9 mouse cellular contexts compared by ENCODE assay signal in genomic region chr1:155217865-155218541, GRCm38 (mm10). TPM values are rescaled to one million over a fixed set of nuclear protein-coding genes. Genes with fewer than 3 reads are reported as not detected.
DNase-seq lines count a peak whose midpoint lies in the region; ATAC-seq and TF ChIP-seq lines count a peak whose summit lies in the region.
"Had no signal": no experiment of that assay in that cellular context is flagged by ENCODE, and none has a peak within 500 bp of the region (broad histone marks: within the 10 kb centered on the region; RNA-seq: fewer than 3 reads in every experiment).

No protein-coding gene starts in this region.

- no peak overlapping the region for H3K4me2 ChIP-seq in intestine, postnatal 0 days (replicated peaks; ENCODE audit: low read depth)
- no peak overlapping the region for H3K4me2 ChIP-seq in midbrain, embryonic 14.5 days (ENCODE audit: low read length)
- H3K4me2 ChIP-seq: hindbrain, embryonic 15.5 days had no signal

- H3K27ac ChIP-seq in intestine, postnatal 0 days (ENCODE audit: low read depth, low read length): no peak overlapping the region
- H3K27ac ChIP-seq in midbrain, embryonic 14.5 days (replicated peaks; ENCODE audit: low read depth, low read length): no peak overlapping the region
- H3K27ac ChIP-seq: hindbrain, embryonic 15.5 days had no signal

- WGBS in intestine, postnatal 0 days: 57% methylated on average over 9 of the region's 9 CpGs
- WGBS in midbrain, embryonic 14.5 days: 57% methylated on average over 9 of the region's 9 CpGs

- no peaks in the 10 kb centered on the region for H3K27me3 ChIP-seq in intestine, postnatal 0 days (replicated peaks; ENCODE audit: control insufficient read depth, insufficient read depth, low read length)
- no peaks in the 10 kb centered on the region for H3K27me3 ChIP-seq in midbrain, embryonic 14.5 days (ENCODE audit: control insufficient read depth, insufficient read depth, low read length)
- H3K27me3 ChIP-seq: hindbrain, embryonic 15.5 days had no signal

- no peaks in the 10 kb centered on the region for H3K9me3 ChIP-seq in intestine, postnatal 0 days (ENCODE audit: control insufficient read depth)
- H3K9me3 ChIP-seq in midbrain, embryonic 14.5 days (ENCODE audit: control insufficient read depth, low read length): no peaks in the 10 kb centered on the region
- H3K9me3 ChIP-seq: hindbrain, embryonic 15.5 days had no signal

- no peak for ATAC-seq in intestine, postnatal 0 days
- ATAC-seq in midbrain, embryonic 14.5 days (ENCODE audit: low FRiP score, low TSS enrichment): no peak

- H3K9ac ChIP-seq in intestine, postnatal 0 days (ENCODE audit: low read depth, low read length): no peak overlapping the region
- no peak overlapping the region for H3K9ac ChIP-seq in midbrain, embryonic 14.5 days (replicated peaks; ENCODE audit: low read length)
- H3K9ac ChIP-seq: hindbrain, embryonic 15.5 days had no signal

- peak; percentile 55 for DNase-seq in gastrocnemius, adult 18-20 months (ENCODE audit: low spot score)
- DNase-seq in gastrocnemius, postnatal 10 days: no peak
- peak; percentile 59 for DNase-seq in right cerebral cortex, adult 18-20 months
- DNase-seq in right cerebral cortex, postnatal 36 days (ENCODE audit: low spot score in 2 of 2): no peak
- DNase-seq in cerebellum, postnatal 10 days: peak; percentile 86 to 88
- DNase-seq in midbrain, embryonic 14.5 days: peak; percentile 84
- DNase-seq in thymus, postnatal 25 days: peak; percentile 80

- no peak overlapping the region for H3K4me3 ChIP-seq in intestine, postnatal 0 days (ENCODE audit: low read depth, low read length)
- no peak overlapping the region for H3K4me3 ChIP-seq in midbrain, embryonic 14.5 days (replicated peaks; ENCODE audit: low read depth, low read length)
- H3K4me3 ChIP-seq: hindbrain, embryonic 15.5 days had no signal

- peak; percentile 93 for TF ChIP-seq CTCF in intestine, postnatal 0 days (IDR thresholded peaks at IDR 0.05; ENCODE audit: low read depth)

- H3K36me3 ChIP-seq in intestine, postnatal 0 days (ENCODE audit: control insufficient read depth, insufficient read depth): no peaks in the 10 kb centered on the region; the same call in 1 of the 2 replicates
- H3K36me3 ChIP-seq in midbrain, embryonic 14.5 days (ENCODE audit: control insufficient read depth, insufficient read depth, low read length): no peaks in the 10 kb centered on the region
- H3K36me3 ChIP-seq: hindbrain, embryonic 15.5 days had no signal

- no peaks in the 10 kb centered on the region for H3K4me1 ChIP-seq in intestine, postnatal 0 days (replicated peaks; ENCODE audit: control insufficient read depth, insufficient read depth, low read length)
- H3K4me1 ChIP-seq in midbrain, embryonic 14.5 days (ENCODE audit: control insufficient read depth, insufficient read depth, low read length): peaks cover 41% of the 10 kb centered on the region

RNA-seq across cellular contexts. Expression of gene BC034090, which starts 26.2 kb away (rescaled TPM):
- total RNA-seq in gastrocnemius, adult 18-20 months (2021): 1 to 10 TPM in 1 of 2 experiments, under 1 TPM in 1; 0.64 to 1.5 TPM
- 10 to 100 TPM in 1 of 2 experiments, 1 to 10 TPM in 1; 3.8 to 10.3 TPM for total RNA-seq in gastrocnemius, postnatal 10 days (2021)
- polyA plus RNA-seq in intestine, postnatal 0 days (2015; fragmentation: Nextera tagmentation; extraction: Ambion mirVana): 1.0 and 1.3 TPM in 2 replicates
- polyA plus RNA-seq in midbrain, embryonic 14.5 days (2014; fragmentation: Nextera tagmentation; extraction: Ambion mirVana): 3.4 and 3.5 TPM in 2 replicates

RNA-seq across cellular contexts. Expression of gene Stx6, which starts 59.5 kb away (rescaled TPM):
- total RNA-seq in gastrocnemius, adult 18-20 months (2021): 10 to 100 TPM; 11.8 to 13.0 TPM
- 10 to 100 TPM; 26.8 to 27.4 TPM for total RNA-seq in gastrocnemius, postnatal 10 days (2021)
- polyA plus RNA-seq in intestine, postnatal 0 days (2015; fragmentation: Nextera tagmentation; extraction: Ambion mirVana): 25.2 and 28.3 TPM in 2 replicates
- 121 and 124 TPM in 2 replicates for polyA plus RNA-seq in midbrain, embryonic 14.5 days (2014; fragmentation: Nextera tagmentation; extraction: Ambion mirVana)

Comparison
In these comparisons a context has a peak if more than half of its experiments do, and no peak if none do; other contexts are left out.
1. DNase-seq: peak in gastrocnemius, adult 18-20 months (single experiment), right cerebral cortex, adult 18-20 months (single experiment), cerebellum, postnatal 10 days (2 of 2), midbrain, embryonic 14.5 days (single experiment) and thymus, postnatal 25 days (single experiment); none in gastrocnemius, postnatal 10 days (single experiment) and right cerebral cortex, postnatal 36 days (0 of 2).